Mouse (Mus musculus) E14TG2a.4 (cell line): Measurements from ENCODE around the gene Klhdc3.
A peak's percentile ranks its signal among the peaks of the same experiment; 100 is the strongest.

Source experiments
- H3K27me3 ChIP-seq: 2 replicates; pipeline ENCODE4 v1.6.1; 2014; ENCODE audit warnings: low read length, control low read depth; ENCODE audit not compliant: insufficient read depth
- H3K36me3 ChIP-seq: 2 replicates; pipeline ENCODE4 v1.6.1; 2014; ENCODE audit warnings: low read length, control low read depth; ENCODE audit not compliant: insufficient read depth
- H3K4me1 ChIP-seq: replicated peaks from 2 replicates; pipeline ENCODE4 v1.6.1; 2014; ENCODE audit warnings: low read depth, low read length, control low read depth
- H3K4me3 ChIP-seq: replicated peaks from 2 replicates; pipeline ENCODE4 v1.5.1; 2014; ENCODE audit warnings: mild to moderate bottlenecking, low read length
- H3K9me3 ChIP-seq: 2 replicates; pipeline ENCODE4 v1.6.1; 2014; ENCODE audit warnings: low read length, control low read depth
- CTCF ChIP-seq: conservative IDR thresholded peaks from 2 replicates; pipeline ENCODE4 v1.5.1; 2014; ENCODE audit warnings: low read length
- NANOG ChIP-seq: IDR thresholded peaks from 2 replicates; pipeline ENCODE4 v1.6.1; 2014; ENCODE audit warnings: borderline replicate concordance, low read length, mixed read lengths
- POU5F1 ChIP-seq: IDR thresholded peaks from 2 replicates; pipeline ENCODE4 v1.6.1; 2014; ENCODE audit warnings: low read length, borderline replicate concordance

Gene Klhdc3

GRCm38 (mm10) chr17:46656054-46656453 lies 24.7 kb downstream of the Klhdc3 start:
- H3K9me3 ChIP-seq = no peaks in the 10 kb centered on the region
- H3K36me3 ChIP-seq = peaks cover 87% of the 10 kb centered on the region
- peaks cover 3% of the 10 kb centered on the region; the same call in 1 of the 2 replicates for H3K27me3 ChIP-seq
- H3K4me3 ChIP-seq = no peak overlapping the region
- no peak for TF ChIP-seq POU5F1
- TF ChIP-seq CTCF = no peak
- TF ChIP-seq NANOG = no peak
- peaks cover 81% of the 10 kb centered on the region for H3K4me1 ChIP-seq

GRCm38 (mm10) chr17:46651755-46652547 lies 28.8 kb downstream of the Klhdc3 start:
- TF ChIP-seq NANOG (no peak), CTCF (no peak), POU5F1 (no peak)
- H3K4me1 ChIP-seq = peaks cover 83% of the 10 kb centered on the region
- peaks cover 3% of the 10 kb centered on the region; the same call in 1 of the 2 replicates for H3K27me3 ChIP-seq
- H3K4me3 ChIP-seq = peak overlapping the region; percentile 86
- peaks cover 74% of the 10 kb centered on the region for H3K36me3 ChIP-seq
- H3K9me3 ChIP-seq = no peaks in the 10 kb centered on the region

- peaks cover 69% of the 10 kb centered on the region for H3K36me3 ChIP-seq
- no peak for TF ChIP-seq CTCF
- TF ChIP-seq POU5F1 = no peak
- TF ChIP-seq NANOG = no peak
- peaks cover 81% of the 10 kb centered on the region for H3K4me1 ChIP-seq
- peaks cover 3% of the 10 kb centered on the region; the same call in 1 of the 2 replicates for H3K27me3 ChIP-seq
- no peaks in the 10 kb centered on the region for H3K9me3 ChIP-seq
- peak overlapping the region; percentile 86 for H3K4me3 ChIP-seq
Measured at GRCm38 (mm10) chr17:46651292-46651691, 29.4 kb downstream of the Klhdc3 start.

GRCm38 (mm10) chr17:46650232-46651031 lies 30.3 kb downstream of the Klhdc3 start, which contains the start of gene Cul7:
TSS of gene Cul7 (plus strand) at chr17:46650337.
- no peaks in the 10 kb centered on the region for H3K9me3 ChIP-seq
- peaks cover 3% of the 10 kb centered on the region; the same call in 1 of the 2 replicates for H3K27me3 ChIP-seq
- peak within 1 kb of the TSS; percentile 86 for H3K4me3 ChIP-seq
- peaks cover 60% of the 10 kb centered on the region for H3K36me3 ChIP-seq
- TF ChIP-seq NANOG (no peak), POU5F1 (no peak), CTCF (no peak)
- peaks cover 73% of the 10 kb centered on the region for H3K4me1 ChIP-seq

- Histone ChIP-seq H3K4me1 (peaks cover 77% of the 10 kb centered on the region), H3K36me3 (peaks cover 57% of the 10 kb centered on the region), H3K4me3 (peak overlapping the region; percentile 86), H3K27me3 (peaks cover 3% of the 10 kb centered on the region; the same call in 1 of the 2 replicates), H3K9me3 (no peaks in the 10 kb centered on the region)
- TF ChIP-seq CTCF (no peak), POU5F1 (no peak), NANOG (no peak)
Measured at GRCm38 (mm10) chr17:46649811-46650210, 30.9 kb downstream of the Klhdc3 start.

- Histone ChIP-seq H3K36me3 (peaks cover 43% of the 10 kb centered on the region), H3K4me3 (no peak overlapping the region), H3K4me1 (peaks cover 75% of the 10 kb centered on the region), H3K9me3 (no peaks in the 10 kb centered on the region), H3K27me3 (peaks cover 3% of the 10 kb centered on the region; the same call in 1 of the 2 replicates)
- TF ChIP-seq CTCF (no peak), NANOG (no peak), POU5F1 (no peak)
Measured at GRCm38 (mm10) chr17:46648436-46648835, 32.3 kb downstream of the Klhdc3 start.

- Histone ChIP-seq H3K9me3 (no peaks in the 10 kb centered on the region), H3K4me1 (peaks cover 67% of the 10 kb centered on the region), H3K36me3 (peaks cover 33% of the 10 kb centered on the region), H3K4me3 (peak overlapping the region; percentile 98), H3K27me3 (peaks cover under 1% of the 10 kb centered on the region; the same call in 1 of the 2 replicates)
- no peak for TF ChIP-seq NANOG
- TF ChIP-seq CTCF = no peak
- TF ChIP-seq POU5F1 = no peak
Measured at GRCm38 (mm10) chr17:46647279-46647678, 33.4 kb downstream of the Klhdc3 start.

GRCm38 (mm10) chr17:46646322-46646662 lies 34.4 kb downstream of the Klhdc3 start:
- no peak for TF ChIP-seq CTCF
- no peak for TF ChIP-seq NANOG
- TF ChIP-seq POU5F1 = no peak

More at GRCm38 (mm10) chr17:46646322-46646662, 34.4 kb downstream of the Klhdc3 start:
- Histone ChIP-seq H3K27me3 (no peaks in the 10 kb centered on the region), H3K4me3 (peak overlapping the region; percentile 98), H3K9me3 (no peaks in the 10 kb centered on the region), H3K36me3 (peaks cover 33% of the 10 kb centered on the region), H3K4me1 (peaks cover 63% of the 10 kb centered on the region)
